Mouse (Mus musculus) stomach, postnatal 0 days (tissue): ENCODE measurements at regions not wholly inside any gene's neighbourhood (a gene's known extent, or its start where the extent isn't known, plus 50 kb on each side); places are given as distances from the start of the nearest gene placed in this dataset.
"Not testable (repeated sequence)": the region's sequence is repeated elsewhere in the genome, so short reads cannot be mapped to it uniquely, and the experiment has no call there.

Source experiments
- ATAC-seq: fragments of 200-750 bp; cut with Nextera tagmentation; 2 replicates; pipeline ENCODE4 v1.8.0; 2017; ENCODE audit not compliant: low FRiP score, low TSS enrichment
- DNase-seq: peaks from one replicate; pipeline ENCODE4 v3.0.0-alpha.2; 2016; ENCODE audit warnings: low spot score
- H3K27ac ChIP-seq: fragments of 300-500 bp; sonication (generic); replicated peaks from 2 replicates; pipeline ENCODE4 v1.5.1; 2014; ENCODE audit warnings: mild to moderate bottlenecking, control low read depth
- H3K27me3 ChIP-seq: fragments of 300-500 bp; sonication (generic); 2 replicates; pipeline ENCODE4 v1.6.1; 2014; ENCODE audit warnings: low read length; ENCODE audit not compliant: control insufficient read depth, insufficient read depth
- H3K36me3 ChIP-seq: fragments of 300-500 bp; sonication (generic); 2 replicates; pipeline ENCODE4 v1.6.1; 2014; ENCODE audit warnings: low read length, mixed read lengths; ENCODE audit not compliant: control insufficient read depth, insufficient read depth
- H3K4me1 ChIP-seq: fragments of 300-500 bp; sonication (generic); replicated peaks from 2 replicates; pipeline ENCODE4 v1.6.1; 2014; ENCODE audit warnings: antibody characterized with exemption; ENCODE audit not compliant: control insufficient read depth, insufficient read depth
- H3K4me2 ChIP-seq: fragments of 300-500 bp; sonication (generic); replicated peaks from 2 replicates; pipeline ENCODE4 v1.6.1; 2014; ENCODE audit warnings: low read depth, mild to moderate bottlenecking, control low read depth, moderate library complexity
- H3K4me3 ChIP-seq: fragments of 300-500 bp; sonication (generic); 2 replicates; pipeline ENCODE4 v1.5.1; 2014; ENCODE audit warnings: low read depth, low read length, control low read depth
- H3K9ac ChIP-seq: fragments of 300-500 bp; sonication (generic); 2 replicates; pipeline ENCODE4 v1.6.1; 2014; ENCODE audit warnings: mild to moderate bottlenecking, low read length, control low read depth, mixed read lengths
- H3K9me3 ChIP-seq: fragments of 300-500 bp; sonication (generic); 2 replicates; pipeline ENCODE4 v1.6.1; 2016; ENCODE audit warnings: low read length; ENCODE audit not compliant: control insufficient read depth
- CTCF ChIP-seq: IDR thresholded peaks from 2 replicates; pipeline ENCODE4 v1.5.1; 2016; ENCODE audit warnings: antibody characterized with exemption, low read depth, mild to moderate bottlenecking, moderate library complexity
- EP300 ChIP-seq: optimal IDR thresholded peaks from 2 replicates; pipeline ENCODE3; 2016; ENCODE audit warnings: antibody characterized with exemption
- WGBS: fragments of 180-500 bp; shearing (Covaris S2); extraction: QIAGEN DNeasy Blood & Tissue Kit; methylation state at CpG from one replicate; pipeline ENCODE4 v1.1.7; 2014; 5-methylcytosine and 5-hydroxymethylcytosine counted together

- no peak overlapping the region for H3K27ac ChIP-seq
- no peaks in the 10 kb centered on the region for H3K4me1 ChIP-seq
- 25% methylated on average over 5 of the region's 5 CpGs for WGBS
- TF ChIP-seq EP300 (no peak), CTCF (no peak)
- H3K4me3 ChIP-seq = no peak overlapping the region
- 0 out of 2 replicates have a peak, but pooled peaks have one; percentile 42 for ATAC-seq
- H3K9ac ChIP-seq = no peak overlapping the region
- no peak overlapping the region for H3K4me2 ChIP-seq
- no peaks in the 10 kb centered on the region for H3K9me3 ChIP-seq
- H3K27me3 ChIP-seq = no peaks in the 10 kb centered on the region
- no peak for DNase-seq
- H3K36me3 ChIP-seq = no peaks in the 10 kb centered on the region
These were observed 185.3 kb upstream of the Gm37988 start for GRCm38 (mm10) chr1:4622408-4622807.

GRCm38 (mm10) chr1:4623268-4623667 lies 184.4 kb upstream of the Gm37988 start:
- TF ChIP-seq CTCF = no peak
- no peak for TF ChIP-seq EP300
- H3K4me2 ChIP-seq = no peak overlapping the region
- no peaks in the 10 kb centered on the region for H3K4me1 ChIP-seq
- H3K4me3 ChIP-seq = no peak overlapping the region
- WGBS = 33% methylated on average over 2 of the region's 2 CpGs
- no peaks in the 10 kb centered on the region for H3K9me3 ChIP-seq
- no peaks in the 10 kb centered on the region for H3K36me3 ChIP-seq
- no peak for ATAC-seq
- H3K27ac ChIP-seq = no peak overlapping the region
- DNase-seq = no peak
- H3K9ac ChIP-seq = no peak overlapping the region
- no peaks in the 10 kb centered on the region for H3K27me3 ChIP-seq

GRCm38 (mm10) chr1:4653937-4654336 lies 153.8 kb upstream of the Gm37988 start:
- Histone ChIP-seq H3K27me3 (no peaks in the 10 kb centered on the region), H3K4me1 (no peaks in the 10 kb centered on the region), H3K27ac (no peak overlapping the region), H3K9ac (no peak overlapping the region), H3K36me3 (no peaks in the 10 kb centered on the region), H3K4me2 (no peak overlapping the region), H3K4me3 (no peak overlapping the region), H3K9me3 (no peaks in the 10 kb centered on the region)
- no peak for TF ChIP-seq CTCF
- no peak for TF ChIP-seq EP300
- WGBS = 23% methylated on average over 7 of the region's 7 CpGs
- ATAC-seq (no peak), DNase-seq (no peak)

GRCm38 (mm10) chr1:4655252-4655651 lies 152.4 kb upstream of the Gm37988 start:
- Histone ChIP-seq H3K4me1 (no peaks in the 10 kb centered on the region), H3K4me3 (no peak overlapping the region), H3K9ac (no peak overlapping the region), H3K27me3 (no peaks in the 10 kb centered on the region), H3K9me3 (no peaks in the 10 kb centered on the region), H3K4me2 (no peak overlapping the region), H3K36me3 (no peaks in the 10 kb centered on the region), H3K27ac (no peak overlapping the region)
- DNase-seq (no peak), ATAC-seq (no peak)
- TF ChIP-seq EP300 (no peak), CTCF (no peak)

- WGBS = 41% methylated on average over 5 of the region's 5 CpGs
- ATAC-seq (no peak), DNase-seq (no peak)
- TF ChIP-seq EP300 (no peak), CTCF (no peak)
- no peak overlapping the region for H3K9ac ChIP-seq
- no peaks in the 10 kb centered on the region for H3K9me3 ChIP-seq
- no peak overlapping the region for H3K4me3 ChIP-seq
- H3K4me2 ChIP-seq = no peak overlapping the region
- H3K27me3 ChIP-seq = no peaks in the 10 kb centered on the region
- no peaks in the 10 kb centered on the region for H3K36me3 ChIP-seq
- H3K27ac ChIP-seq = no peak overlapping the region
- no peaks in the 10 kb centered on the region for H3K4me1 ChIP-seq
These were observed 150.8 kb upstream of the Gm37988 start for GRCm38 (mm10) chr1:4656883-4657282.

- H3K4me1 ChIP-seq, H3K4me2 ChIP-seq, H3K36me3 ChIP-seq, H3K9me3 ChIP-seq, H3K27me3 ChIP-seq, H3K27ac ChIP-seq, DNase-seq, ATAC-seq, H3K4me3 ChIP-seq, H3K9ac ChIP-seq: not testable (repeated sequence)
- WGBS = 69% methylated on average over 7 of the region's 7 CpGs
These were observed 147.6 kb upstream of the Gm37988 start for GRCm38 (mm10) chr1:4660081-4660480.

GRCm38 (mm10) chr1:4660616-4661015 lies 147.1 kb upstream of the Gm37988 start:
- 88% methylated on average over 5 of the region's 5 CpGs for WGBS
- not testable (repeated sequence) for H3K36me3 ChIP-seq, H3K9ac ChIP-seq, H3K27ac ChIP-seq, H3K4me1 ChIP-seq, H3K4me2 ChIP-seq, H3K27me3 ChIP-seq, DNase-seq, H3K9me3 ChIP-seq, H3K4me3 ChIP-seq, ATAC-seq
